Mouse (Mus musculus) embryo, embryonic 10 days (tissue): Measurements from ENCODE around the gene Bcor.

Source experiments
- DNase-seq: peaks from one replicate; pipeline ENCODE4 v3.0.0-alpha.2; 2015; ENCODE audit warnings: low spot score

Bcor gene

DNA sequence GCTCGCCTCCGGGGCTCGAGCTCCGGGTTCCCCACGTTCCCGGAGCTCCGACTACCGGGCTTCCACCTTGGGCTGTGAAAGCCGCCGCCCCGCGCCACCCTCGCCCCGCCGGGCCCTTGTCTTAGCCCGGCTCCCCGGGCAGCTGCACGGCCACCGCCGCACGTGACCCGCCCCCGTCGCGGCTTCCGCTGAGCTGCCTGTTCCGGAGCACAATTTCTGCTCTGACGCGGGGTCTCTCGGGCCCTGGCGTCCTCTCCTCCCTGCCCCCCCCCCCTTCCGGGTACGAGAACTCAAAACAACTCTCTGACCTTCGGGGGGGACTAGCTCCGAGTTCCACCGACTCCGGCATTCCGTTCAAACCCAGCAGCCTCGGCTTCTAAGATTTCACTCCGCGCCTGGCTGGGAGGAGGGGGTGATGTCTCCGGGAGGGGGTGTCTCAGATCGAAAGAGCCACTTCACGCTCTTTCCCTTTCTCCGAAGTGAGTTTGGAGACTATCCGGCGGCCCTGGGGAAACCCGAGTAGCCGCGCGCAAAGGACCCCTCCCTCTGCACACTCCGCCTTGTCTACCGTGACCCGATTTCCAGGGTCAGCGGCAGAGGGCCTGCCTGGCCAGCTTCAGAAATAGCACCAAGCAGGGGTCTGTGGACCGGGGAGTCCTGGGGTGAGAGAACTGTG lies at the start of gene Bcor:
Gene Bcor, minus strand, starts transcription at position 375 of the 676 bp plus-strand sequence.
- DNase-seq, result peak; percentile 77

DNA sequence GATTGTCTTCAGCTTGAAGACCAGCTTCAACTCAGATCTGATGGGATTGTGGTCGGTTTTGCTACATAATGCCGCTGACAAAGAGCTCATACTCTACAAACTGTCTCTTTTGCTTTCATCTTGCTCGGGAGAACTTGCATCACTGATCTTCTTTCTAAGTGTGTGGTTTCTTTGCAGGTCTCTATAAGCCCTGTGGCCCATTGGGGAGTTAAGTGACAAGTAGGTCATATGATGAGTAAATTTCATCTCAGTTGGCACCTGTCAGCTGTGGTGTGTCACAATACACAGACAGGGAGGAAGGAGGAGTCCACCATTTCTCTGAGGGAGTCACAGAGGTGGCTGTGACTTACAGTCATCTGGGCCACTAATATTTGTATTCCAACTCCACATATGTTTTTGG lies 42.8 kb upstream of the Bcor start:
- DNase-seq, result no peak

DNA sequence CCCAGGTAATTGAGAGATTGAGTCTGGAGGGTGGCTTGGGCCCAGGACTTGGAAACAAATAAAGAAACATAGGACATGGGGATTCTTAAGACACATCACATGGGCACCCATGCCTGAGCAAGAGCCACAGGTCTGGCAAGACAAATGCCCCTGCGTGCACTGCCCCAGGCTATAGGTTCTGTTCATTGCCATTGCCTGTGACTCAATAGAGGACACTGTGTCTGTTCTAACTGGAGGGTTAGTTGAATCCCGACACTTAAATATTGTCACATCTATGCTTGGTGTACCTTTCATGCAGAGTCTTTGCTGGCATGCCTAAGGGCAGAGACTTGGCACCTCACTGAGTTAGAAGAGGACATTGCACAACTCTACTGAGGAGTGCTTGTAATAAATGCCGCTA lies 41.0 kb upstream of the Bcor start:
- DNase-seq, result no peak

DNA sequence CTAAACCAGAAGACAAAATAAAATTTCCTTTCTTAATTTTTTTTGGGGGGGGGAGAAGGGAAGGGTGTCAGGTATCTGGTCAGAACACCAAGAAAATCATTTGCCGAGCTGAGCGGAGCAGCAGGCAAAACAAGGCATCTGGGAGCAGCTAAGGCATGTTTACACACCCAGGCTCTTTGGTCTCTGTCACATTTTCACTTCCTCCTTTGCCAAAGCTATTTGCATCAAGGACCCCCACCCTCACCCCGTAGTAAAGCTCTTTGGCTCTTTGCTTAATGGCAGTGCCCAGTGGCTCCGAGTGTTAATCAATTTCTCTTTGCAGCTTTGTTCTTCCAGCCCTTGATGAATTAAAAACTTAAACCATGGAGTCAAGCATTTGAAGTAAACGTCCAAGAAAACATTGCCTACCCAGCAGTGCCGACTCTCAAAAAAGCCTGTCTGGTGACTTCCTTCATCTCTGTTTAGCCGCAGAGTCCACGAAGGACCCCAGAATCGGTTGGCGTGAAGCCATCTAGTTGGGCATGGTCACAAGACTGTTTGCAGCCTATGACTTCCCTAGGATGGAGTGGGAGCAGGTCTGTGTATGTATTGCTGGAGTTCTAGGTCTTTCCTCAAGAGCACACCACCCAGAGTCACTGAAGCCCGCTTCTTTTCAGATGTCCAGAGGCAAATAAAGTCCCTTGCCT lies 35.2 kb upstream of the Bcor start:
- DNase-seq, result no peak

- no peak for DNase-seq
These were observed 32.2 kb upstream of the Bcor start for GRCm38 (mm10) chrX:12192343-12192742.

DNA sequence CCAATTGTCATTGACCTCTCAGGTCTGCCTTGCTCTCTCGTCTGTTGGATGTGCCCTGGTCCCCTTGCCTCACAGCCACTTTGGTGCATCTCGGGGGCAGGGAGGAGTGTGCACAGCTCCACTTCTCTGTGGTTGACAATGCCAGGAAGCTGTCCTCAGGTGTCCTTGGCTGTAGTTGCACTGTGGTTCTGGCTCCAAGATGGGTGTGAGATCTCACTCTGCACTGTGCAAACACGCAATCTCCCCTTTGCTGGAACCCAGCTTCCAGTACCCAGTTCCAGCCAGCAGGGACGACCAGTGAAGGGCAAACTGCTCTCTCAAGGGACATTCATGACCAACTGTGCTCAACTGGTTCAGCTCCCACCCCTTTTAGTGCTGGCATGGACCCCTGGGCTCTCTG lies 29.4 kb upstream of the Bcor start:
- DNase-seq, result no peak

GRCm38 (mm10) chrX:12175198-12175960 lies 15.2 kb upstream of the Bcor start:
- DNase-seq, result no peak

GRCm38 (mm10) chrX:12170128-12170527 lies 10.0 kb upstream of the Bcor start:
- no peak for DNase-seq

DNA sequence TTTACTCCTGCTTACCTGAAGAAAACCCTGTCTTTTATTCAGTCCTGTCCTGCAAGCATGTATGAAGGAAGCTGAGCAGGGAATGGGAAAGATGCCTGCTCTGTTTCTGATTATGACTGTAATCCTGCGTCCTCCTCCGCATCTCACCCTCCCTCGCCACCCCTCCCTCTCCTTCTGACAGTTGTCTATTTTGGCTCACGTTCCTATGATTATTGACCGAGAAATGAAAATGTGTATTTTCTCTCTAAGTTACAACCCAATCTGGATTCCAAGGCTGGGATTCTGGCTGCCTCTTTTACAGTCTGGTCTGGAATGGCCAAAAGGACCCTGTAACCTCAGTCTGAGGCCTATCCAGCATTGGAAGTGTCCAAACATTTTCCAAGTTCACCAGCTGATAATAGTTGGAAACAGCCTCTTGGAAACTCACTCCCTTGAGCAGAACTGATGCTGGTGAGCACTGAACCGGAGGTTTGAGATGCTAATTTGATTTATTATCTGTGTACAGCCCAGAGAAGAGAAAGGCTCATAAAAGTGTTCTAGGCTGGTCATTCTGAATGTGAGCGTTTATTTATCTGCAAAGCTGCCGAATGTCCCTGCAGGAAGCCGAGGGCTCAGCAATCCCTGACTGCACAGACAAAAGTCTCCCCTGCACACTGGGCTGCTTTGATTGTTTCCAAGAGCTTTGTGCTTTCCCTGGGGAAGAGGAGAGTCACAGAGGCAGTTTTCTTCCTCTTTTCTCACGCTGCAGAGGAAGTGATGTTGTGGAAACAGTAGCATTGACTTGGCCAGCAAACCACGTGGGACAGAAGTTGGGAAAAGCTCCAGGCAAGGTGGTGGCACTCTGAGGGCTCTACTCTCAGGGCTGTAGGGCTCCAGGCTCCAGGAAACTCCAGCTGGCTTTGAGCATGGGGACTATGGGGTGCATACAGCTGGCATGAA lies 4.7 kb upstream of the Bcor start:
- DNase-seq, result peak; percentile 28

- peak; percentile 41 for DNase-seq
These were observed 647 bp downstream of the Bcor start for GRCm38 (mm10) chrX:12159534-12159881.

DNA sequence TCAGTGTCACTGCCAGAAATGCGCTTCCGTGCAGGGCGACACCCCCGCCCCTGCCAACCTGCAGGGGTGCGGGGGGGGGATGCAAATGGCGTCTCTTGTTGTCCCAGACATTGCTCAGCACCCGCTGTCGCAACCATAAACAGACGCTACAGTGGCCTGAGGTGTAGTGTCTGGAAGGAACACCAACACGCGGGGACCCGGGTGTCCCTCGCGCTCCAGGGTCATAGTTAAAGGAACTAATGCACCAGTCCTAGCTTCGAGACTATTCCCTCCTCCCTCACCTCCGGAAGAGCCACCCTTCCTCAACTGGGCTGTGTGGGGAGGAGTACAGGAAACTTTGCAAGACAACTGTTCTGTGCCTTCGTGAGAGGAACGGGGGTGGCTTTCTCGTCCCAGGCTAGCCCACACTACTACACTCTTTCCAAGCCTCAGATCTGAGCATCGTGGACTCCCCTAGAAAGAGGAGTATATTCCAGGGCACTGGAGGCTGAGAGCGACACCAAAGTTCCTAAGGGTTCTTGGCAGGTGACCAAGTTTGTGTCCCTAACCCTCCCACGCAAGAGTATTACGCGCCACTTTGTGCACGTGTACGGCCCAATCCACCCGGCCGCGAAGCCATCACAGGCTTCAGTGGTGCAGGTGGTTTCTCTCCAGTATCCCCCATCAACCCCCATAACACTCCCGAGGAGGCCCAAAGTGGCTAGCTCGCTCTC lies 1.2 kb downstream of the Bcor start:
- peak; percentile 10 for DNase-seq

- DNase-seq, result peak; percentile 65
These were observed 1.8 kb downstream of the Bcor start for GRCm38 (mm10) chrX:12158244-12158820.

DNA sequence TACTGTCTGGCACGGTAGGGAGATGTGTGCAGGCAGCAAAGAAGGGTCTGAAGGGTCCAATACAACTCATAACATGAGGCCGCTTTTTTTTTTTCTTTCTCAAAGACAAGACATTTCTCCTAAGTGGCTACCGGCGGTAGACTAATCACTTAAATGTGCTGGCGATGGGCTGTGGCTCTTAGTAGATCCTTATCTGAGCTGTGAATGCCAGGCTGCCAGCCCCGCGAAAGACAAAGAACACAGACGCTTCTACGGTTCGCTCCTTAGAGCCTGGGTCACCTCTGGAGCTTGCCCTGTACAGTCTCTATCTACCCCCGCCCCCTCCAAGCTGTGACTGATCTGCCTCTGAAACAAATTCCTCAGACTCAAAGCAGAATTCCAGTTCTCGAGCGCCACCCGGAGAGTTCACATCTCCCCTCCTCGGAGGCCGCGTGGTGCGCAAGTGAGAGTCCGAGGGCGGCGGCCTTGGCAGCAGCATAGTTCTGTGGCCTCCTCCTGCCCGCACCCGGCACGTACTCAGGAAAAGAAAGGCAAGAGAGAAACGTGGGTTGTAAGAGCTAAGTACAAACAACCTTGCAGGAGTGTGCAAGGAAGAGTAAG lies 2.7 kb downstream of the Bcor start:
- peak; percentile 68 for DNase-seq

DNA sequence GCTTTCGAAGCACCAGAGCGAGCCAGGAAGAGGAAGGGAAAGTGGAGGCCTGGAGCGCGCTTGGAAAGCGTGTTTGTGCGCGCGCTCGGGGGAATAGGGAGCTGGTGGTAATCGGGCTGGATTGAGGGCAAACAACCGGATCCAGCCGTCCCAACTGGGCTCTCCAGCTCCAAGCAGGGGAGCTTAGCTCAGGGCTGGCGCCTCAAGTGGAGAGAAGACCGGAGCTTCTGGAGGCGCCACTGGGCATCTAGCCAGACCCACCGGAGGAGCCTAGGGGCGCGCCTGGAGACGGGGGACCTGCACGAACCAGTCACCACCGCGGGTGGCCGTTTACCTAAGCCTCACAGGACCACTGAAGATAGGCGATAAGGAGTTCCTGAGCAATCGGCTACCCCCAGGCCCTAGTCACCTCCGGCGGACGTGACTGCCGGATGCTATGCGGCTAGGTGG lies 4.3 kb downstream of the Bcor start:
- no peak for DNase-seq

DNA sequence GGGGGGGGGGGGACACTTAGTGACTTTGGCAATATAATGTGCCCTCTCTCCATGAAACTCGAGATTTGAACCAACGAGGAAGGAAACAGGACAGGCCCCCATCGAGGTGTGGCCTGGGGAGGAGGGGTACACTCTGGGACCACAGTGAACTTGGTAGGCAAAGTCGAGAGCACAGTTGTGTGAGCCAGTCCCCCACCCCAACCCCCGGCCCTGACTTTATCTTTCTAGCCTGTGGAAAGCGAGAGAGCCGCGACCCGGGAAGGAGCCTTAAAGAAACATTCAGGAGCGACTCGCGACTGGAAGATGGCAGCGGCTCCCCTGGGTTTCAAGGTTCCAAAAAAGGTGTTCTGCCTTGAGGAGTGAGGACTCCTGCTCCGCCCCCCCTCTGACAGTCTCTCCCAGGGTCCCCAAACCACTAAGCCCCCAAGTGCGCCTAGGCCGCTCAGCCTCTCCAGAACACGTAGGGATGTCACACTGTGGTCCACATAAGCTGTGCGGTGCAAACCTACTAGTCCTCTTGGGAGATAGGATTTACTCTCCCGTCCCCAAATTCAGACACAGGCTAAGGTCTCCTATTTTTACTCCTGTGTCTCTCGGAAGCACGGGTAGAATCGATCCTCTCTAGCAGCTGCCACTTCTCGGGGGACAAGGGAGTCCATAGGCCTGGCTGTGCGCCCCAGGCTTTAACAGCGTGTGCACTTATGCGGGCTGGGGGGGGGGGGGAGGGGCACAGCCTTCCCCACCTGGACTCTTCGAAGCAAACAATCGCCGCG lies 4.9 kb downstream of the Bcor start:
- no peak for DNase-seq

DNA sequence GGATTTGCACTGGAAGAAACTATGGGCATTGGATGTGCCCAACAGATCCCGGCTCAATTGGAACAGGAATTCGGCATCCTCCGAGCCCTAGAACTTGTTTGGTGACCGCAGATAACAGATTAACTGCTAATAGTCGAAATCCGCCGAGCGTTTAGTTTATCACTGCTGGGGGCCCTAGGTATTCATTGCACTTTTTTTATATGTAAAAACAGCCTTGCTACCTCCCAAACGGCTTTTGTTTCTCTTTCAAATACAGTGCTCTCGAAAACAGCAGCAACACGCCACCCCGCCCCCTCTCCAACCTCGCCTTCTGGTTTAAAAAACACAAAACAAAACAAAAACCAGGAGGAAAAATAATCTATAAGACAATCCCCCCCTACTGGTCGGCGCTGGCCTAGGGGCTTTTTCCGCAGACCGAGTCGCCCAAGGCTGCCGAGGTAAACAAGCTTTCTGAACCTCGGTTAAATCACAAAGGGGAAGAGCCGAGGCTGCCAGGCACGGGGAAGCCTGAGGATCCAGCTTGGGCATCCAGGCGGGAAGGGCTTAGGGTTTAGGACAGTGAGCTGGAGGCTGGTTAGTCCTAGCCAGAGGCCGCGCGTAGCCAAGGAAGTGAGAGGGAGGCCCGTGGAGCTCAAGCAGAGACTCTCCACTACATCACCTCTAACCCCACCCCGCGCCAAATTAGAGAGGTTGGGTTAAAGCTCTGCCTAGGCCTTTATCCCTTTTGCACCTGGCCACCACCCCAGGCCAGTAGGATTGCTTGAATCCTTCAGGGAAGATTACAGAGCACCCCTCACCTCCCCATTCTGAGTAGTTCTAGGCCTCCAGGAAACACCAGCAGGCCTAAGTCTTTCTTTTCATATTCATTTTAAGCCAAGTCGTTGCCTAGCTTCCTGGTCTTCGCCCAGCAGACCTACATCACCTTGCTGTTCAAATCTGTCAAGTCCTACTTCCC lies 6.7 kb downstream of the Bcor start:
- DNase-seq, result peak; percentile 43

GRCm38 (mm10) chrX:12151996-12152904 lies 7.9 kb downstream of the Bcor start:
- no peak for DNase-seq
